Mouse (Mus musculus) kidney, embryonic 15.5 days (tissue): ENCODE measurements at regions not wholly inside any gene's neighbourhood (a gene's known extent, or its start where the extent isn't known, plus 50 kb on each side); places are given as distances from the start of the nearest gene placed in this dataset.

ENCODE experiments used
- ATAC-seq: fragments of 200-750 bp; cut with Nextera tagmentation; replicated peaks from 2 replicates; pipeline ENCODE4 v1.8.0; 2017; ENCODE audit warnings: moderate TSS enrichment; ENCODE audit not compliant: low FRiP score
- H3K27ac ChIP-seq: fragments of 300-500 bp; sonication (generic); 2 replicates; pipeline ENCODE4 v1.5.1; 2015; ENCODE audit warnings: mild to moderate bottlenecking, inconsistent platforms
- H3K27me3 ChIP-seq: fragments of 300-500 bp; sonication (generic); 2 replicates; pipeline ENCODE4 v1.6.1; 2015; ENCODE audit warnings: inconsistent platforms
- H3K36me3 ChIP-seq: fragments of 300-500 bp; sonication (generic); 2 replicates; pipeline ENCODE4 v1.6.1; 2015; ENCODE audit warnings: inconsistent platforms
- H3K4me1 ChIP-seq: fragments of 300-500 bp; sonication (generic); 2 replicates; pipeline ENCODE4 v1.6.1; 2015; ENCODE audit warnings: inconsistent platforms
- H3K4me2 ChIP-seq: fragments of 300-500 bp; sonication (generic); 2 replicates; pipeline ENCODE4 v1.6.1; 2015; ENCODE audit warnings: moderate library complexity, mild to moderate bottlenecking, inconsistent platforms
- H3K4me3 ChIP-seq: fragments of 300-500 bp; sonication (generic); replicated peaks from 2 replicates; pipeline ENCODE4 v1.5.1; 2015; ENCODE audit warnings: mild to moderate bottlenecking, inconsistent platforms
- H3K9ac ChIP-seq: fragments of 300-500 bp; sonication (generic); 2 replicates; pipeline ENCODE4 v1.6.1; 2015; ENCODE audit warnings: mild to moderate bottlenecking, inconsistent platforms
- H3K9me3 ChIP-seq: fragments of 300-500 bp; sonication (generic); replicated peaks from 2 replicates; pipeline ENCODE4 v1.6.1; 2016; ENCODE audit warnings: inconsistent platforms
- WGBS: fragments of 180-500 bp; shearing (Covaris S2); methylation state at CpG from one replicate; pipeline ENCODE4 v1.1.7; 2015; ENCODE audit warnings: mixed read lengths; 5-methylcytosine and 5-hydroxymethylcytosine counted together

GRCm38 (mm10) chr14:48019331-48019730 lies 101.3 kb upstream of the Peli2 start:
- ATAC-seq, result no peak
- 87% methylated on average over 5 of the region's 5 CpGs for WGBS

DNA sequence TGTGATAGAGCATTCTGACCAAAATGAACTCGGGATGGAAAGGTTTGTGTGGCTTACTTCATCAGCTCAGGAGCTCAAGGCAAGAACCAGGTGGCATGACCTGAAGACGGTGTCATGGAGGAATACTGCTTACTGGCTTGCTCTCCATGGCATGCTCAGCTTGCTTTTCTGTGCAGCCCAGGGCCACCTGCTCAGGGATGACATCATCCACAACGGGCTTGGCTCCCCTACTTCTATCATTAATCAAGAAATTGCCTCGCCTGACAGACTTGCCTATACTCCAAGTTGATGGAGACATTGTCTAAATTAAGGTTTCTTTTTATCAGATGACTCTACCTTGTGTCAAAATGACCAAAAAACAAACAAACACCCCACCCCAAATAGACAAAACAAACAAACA lies 98.4 kb upstream of the Peli2 start:
- Histone ChIP-seq H3K9ac (no peak overlapping the region), H3K4me3 (no peak overlapping the region), H3K27me3 (no peaks in the 10 kb centered on the region), H3K4me2 (no peak overlapping the region), H3K9me3 (no peaks in the 10 kb centered on the region; the same call in 1 of the 2 replicates), H3K27ac (no peak overlapping the region), H3K36me3 (no peaks in the 10 kb centered on the region), H3K4me1 (no peaks in the 10 kb centered on the region)
- no peak for ATAC-seq
- WGBS, result 77% methylated on average over 4 of the region's 4 CpGs

More at GRCm38 (mm10) chr14:48019331-48019730, 101.3 kb upstream of the Peli2 start:
- H3K4me2 ChIP-seq, result no peak overlapping the region
- H3K4me3 ChIP-seq, result no peak overlapping the region
- H3K4me1 ChIP-seq, result no peaks in the 10 kb centered on the region
- H3K9me3 ChIP-seq, result no peaks in the 10 kb centered on the region
- H3K27ac ChIP-seq, result no peak overlapping the region
- H3K9ac ChIP-seq, result no peak overlapping the region
- H3K36me3 ChIP-seq, result no peaks in the 10 kb centered on the region
- no peaks in the 10 kb centered on the region for H3K27me3 ChIP-seq

- Histone ChIP-seq H3K4me2 (no peak overlapping the region), H3K27me3 (no peaks in the 10 kb centered on the region), H3K36me3 (no peaks in the 10 kb centered on the region), H3K9me3 (no peaks in the 10 kb centered on the region; the same call in 1 of the 2 replicates), H3K9ac (no peak overlapping the region), H3K27ac (no peak overlapping the region), H3K4me1 (no peaks in the 10 kb centered on the region), H3K4me3 (no peak overlapping the region)
- WGBS, result 63% methylated on average over 8 of the region's 8 CpGs
- ATAC-seq, result no peak
Observed at GRCm38 (mm10) chr14:48024051-48024693, 96.5 kb upstream of the Peli2 start.

DNA sequence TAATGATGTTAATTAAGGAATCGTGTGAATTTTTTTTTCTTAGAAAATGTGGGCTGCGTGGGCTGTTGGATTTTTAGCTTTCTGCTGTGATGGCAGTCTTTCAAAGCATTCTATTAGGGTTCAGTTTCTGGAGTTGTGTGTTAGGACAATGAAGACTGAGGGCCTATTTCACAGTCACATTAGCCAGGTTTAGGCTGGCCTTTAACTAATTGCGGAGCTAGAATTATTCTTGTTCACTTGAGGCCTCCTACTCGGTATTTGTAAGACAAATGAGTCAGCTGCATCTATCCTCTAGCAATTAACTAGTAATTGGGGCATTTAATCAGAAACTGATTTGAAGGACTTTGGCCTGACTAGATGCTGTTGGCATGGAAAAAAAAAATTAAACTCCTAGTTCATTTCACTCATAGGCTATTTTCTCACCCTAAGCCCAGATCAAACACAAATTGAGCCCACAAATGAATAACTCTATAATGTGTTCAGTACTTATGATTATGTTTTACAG lies 81.3 kb upstream of the Peli2 start:
- no peaks in the 10 kb centered on the region; the same call in 1 of the 2 replicates for H3K9me3 ChIP-seq
- H3K4me3 ChIP-seq, result no peak overlapping the region
- no peaks in the 10 kb centered on the region for H3K36me3 ChIP-seq
- H3K27ac ChIP-seq, result no peak overlapping the region
- no peaks in the 10 kb centered on the region for H3K4me1 ChIP-seq
- H3K9ac ChIP-seq, result no peak overlapping the region
- H3K27me3 ChIP-seq, result no peaks in the 10 kb centered on the region
- no peak overlapping the region for H3K4me2 ChIP-seq
- ATAC-seq, result no peak
- 88% methylated on average over 4 of the region's 4 CpGs for WGBS

- no peak overlapping the region for H3K9ac ChIP-seq
- H3K27me3 ChIP-seq, result no peaks in the 10 kb centered on the region
- ATAC-seq, result no peak; the same call in 1 of the 2 replicates
- H3K9me3 ChIP-seq, result no peaks in the 10 kb centered on the region
- 36% methylated on average over 9 of the region's 9 CpGs for WGBS
- H3K4me3 ChIP-seq, result no peak overlapping the region
- no peak overlapping the region for H3K4me2 ChIP-seq
- H3K36me3 ChIP-seq, result no peaks in the 10 kb centered on the region
- no peak overlapping the region for H3K27ac ChIP-seq
- H3K4me1 ChIP-seq, result no peaks in the 10 kb centered on the region
Observed at GRCm38 (mm10) chr14:48046094-48046493, 74.5 kb upstream of the Peli2 start.

DNA sequence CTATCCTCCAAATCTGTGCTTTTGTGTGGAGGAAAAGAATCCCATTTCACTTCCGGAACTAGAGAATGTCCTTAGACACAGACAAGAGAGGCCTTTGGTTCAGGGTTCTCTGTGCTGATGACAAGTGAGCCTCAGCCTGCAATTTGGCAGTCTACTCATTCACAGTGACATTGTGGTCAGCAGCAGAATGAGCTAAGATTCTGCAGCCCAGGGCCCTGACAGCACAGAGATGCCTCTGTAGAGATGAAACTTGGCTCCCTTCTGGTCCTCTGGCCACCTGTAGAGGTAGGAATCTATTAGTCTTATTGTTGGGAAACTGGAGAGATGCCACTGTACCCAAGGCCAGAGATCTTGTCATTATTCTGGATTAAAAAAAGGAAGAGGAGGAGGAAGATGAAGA lies 73.8 kb upstream of the Peli2 start:
- Histone ChIP-seq H3K36me3 (no peaks in the 10 kb centered on the region), H3K4me1 (no peaks in the 10 kb centered on the region), H3K4me2 (no peak overlapping the region), H3K4me3 (no peak overlapping the region), H3K27ac (no peak overlapping the region), H3K27me3 (no peaks in the 10 kb centered on the region), H3K9me3 (no peaks in the 10 kb centered on the region), H3K9ac (no peak overlapping the region)
- 97% methylated on average over 1 of the region's 1 CpGs for WGBS
- no peak for ATAC-seq

DNA sequence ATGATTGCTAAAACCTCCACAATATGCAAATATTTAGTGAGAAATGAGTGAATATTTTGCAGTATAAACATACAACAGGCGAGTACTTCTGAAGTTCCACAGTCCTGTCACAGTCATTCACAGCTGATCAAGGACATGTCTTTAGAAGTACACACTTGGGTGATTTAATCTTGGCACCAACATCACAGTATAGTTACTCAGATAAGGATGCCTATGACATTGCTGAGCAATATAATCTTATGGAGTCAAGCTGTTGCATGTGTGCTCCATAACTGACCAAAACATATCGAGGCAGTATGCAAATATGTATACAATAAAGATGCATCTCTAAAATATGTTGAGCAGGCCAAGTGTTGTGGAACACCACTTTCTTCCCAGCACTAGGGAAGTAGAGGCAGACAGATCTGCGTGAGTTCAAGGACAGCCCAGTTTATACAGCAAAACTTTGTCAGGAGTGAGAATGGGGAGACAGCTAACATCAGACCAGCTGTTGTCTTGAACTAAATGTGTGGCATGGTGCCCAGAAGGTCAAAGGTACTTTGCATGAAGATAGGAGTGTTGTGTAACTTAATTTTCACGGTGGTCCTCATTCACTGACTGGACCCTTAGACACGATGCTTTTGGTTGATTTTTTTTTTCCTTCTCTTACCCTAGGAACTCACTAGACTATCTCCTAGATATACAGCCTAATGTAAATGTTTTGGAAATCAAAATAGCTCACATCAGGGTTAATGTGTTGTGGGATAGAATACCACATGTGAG lies 70.7 kb upstream of the Peli2 start:
- Histone ChIP-seq H3K27me3 (no peaks in the 10 kb centered on the region), H3K9ac (no peak overlapping the region), H3K4me3 (no peak overlapping the region), H3K4me2 (no peak overlapping the region), H3K27ac (no peak overlapping the region), H3K36me3 (no peaks in the 10 kb centered on the region), H3K4me1 (no peaks in the 10 kb centered on the region), H3K9me3 (no peaks in the 10 kb centered on the region)
- 73% methylated on average over 5 of the region's 5 CpGs for WGBS
- ATAC-seq, result no peak

DNA sequence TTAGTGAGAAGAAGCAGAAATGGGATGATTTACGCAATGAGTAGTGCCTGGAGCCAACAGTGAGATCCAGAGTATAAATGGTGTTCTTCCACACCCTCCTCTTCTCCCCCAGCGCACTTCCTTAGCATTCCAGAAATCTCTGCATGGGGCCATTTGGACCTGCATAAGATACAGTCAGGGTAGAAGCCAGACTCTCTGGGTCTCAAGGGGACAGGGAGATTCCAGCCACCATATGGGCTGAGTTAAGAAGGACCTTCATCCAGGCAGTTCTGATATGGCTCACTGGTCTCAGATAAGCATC lies 70.2 kb upstream of the Peli2 start:
- WGBS, result 76% methylated on average over 2 of the region's 2 CpGs

GRCm38 (mm10) chr14:48051971-48052370 lies 68.7 kb upstream of the Peli2 start:
- ATAC-seq, result no peak
- 59% methylated on average over 3 of the region's 3 CpGs for WGBS
- no peak overlapping the region for H3K9ac ChIP-seq
- no peaks in the 10 kb centered on the region for H3K4me1 ChIP-seq
- H3K27ac ChIP-seq, result no peak overlapping the region
- no peak overlapping the region for H3K4me2 ChIP-seq
- H3K36me3 ChIP-seq, result no peaks in the 10 kb centered on the region
- no peaks in the 10 kb centered on the region for H3K9me3 ChIP-seq
- no peaks in the 10 kb centered on the region for H3K27me3 ChIP-seq
- no peak overlapping the region for H3K4me3 ChIP-seq

More for the DNA sequence above, 70.2 kb upstream of the Peli2 start:
- ATAC-seq, result no peak
- no peaks in the 10 kb centered on the region for H3K27me3 ChIP-seq
- no peaks in the 10 kb centered on the region for H3K9me3 ChIP-seq
- H3K4me1 ChIP-seq, result no peaks in the 10 kb centered on the region
- no peak overlapping the region for H3K9ac ChIP-seq
- no peak overlapping the region for H3K4me3 ChIP-seq
- H3K36me3 ChIP-seq, result no peaks in the 10 kb centered on the region
- H3K4me2 ChIP-seq, result no peak overlapping the region
- no peak overlapping the region for H3K27ac ChIP-seq

DNA sequence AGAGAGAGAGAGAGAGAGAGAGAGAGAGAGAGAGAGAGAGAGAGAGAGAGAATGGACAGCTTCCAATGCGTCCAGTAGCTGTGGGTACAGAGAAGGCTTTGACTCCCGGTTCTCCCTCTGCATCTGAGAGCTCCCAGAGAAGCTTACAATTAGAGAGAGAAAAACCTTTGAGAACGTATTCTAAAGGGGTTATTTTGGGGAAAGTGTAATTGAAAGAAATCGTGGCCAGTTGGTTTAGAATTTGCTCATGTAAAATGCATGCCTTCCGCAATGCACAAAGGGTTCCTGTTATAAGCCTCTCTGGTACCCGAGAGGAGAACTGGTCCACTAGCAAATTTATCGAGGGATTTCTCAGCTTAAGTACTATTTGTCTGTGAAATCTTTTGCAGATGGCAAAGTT lies 68.2 kb upstream of the Peli2 start:
- Histone ChIP-seq H3K36me3 (no peaks in the 10 kb centered on the region), H3K4me3 (no peak overlapping the region), H3K9me3 (no peaks in the 10 kb centered on the region), H3K27me3 (no peaks in the 10 kb centered on the region), H3K9ac (no peak overlapping the region), H3K4me1 (no peaks in the 10 kb centered on the region), H3K4me2 (no peak overlapping the region), H3K27ac (no peak overlapping the region)
- WGBS, result 70% methylated on average over 7 of the region's 7 CpGs
- ATAC-seq, result no peak

- WGBS, result 22% methylated on average over 4 of the region's 4 CpGs
- H3K4me1 ChIP-seq, result no peaks in the 10 kb centered on the region
- no peak overlapping the region for H3K27ac ChIP-seq
- 0 out of 2 replicates have a peak, but pooled peaks have one; percentile 15 for ATAC-seq
- H3K9ac ChIP-seq, result no peak overlapping the region
- H3K9me3 ChIP-seq, result no peaks in the 10 kb centered on the region
- H3K27me3 ChIP-seq, result no peaks in the 10 kb centered on the region
- H3K36me3 ChIP-seq, result no peaks in the 10 kb centered on the region
- no peak overlapping the region for H3K4me2 ChIP-seq
- no peak overlapping the region for H3K4me3 ChIP-seq
Observed at GRCm38 (mm10) chr14:48053151-48053550, 67.5 kb upstream of the Peli2 start.

DNA sequence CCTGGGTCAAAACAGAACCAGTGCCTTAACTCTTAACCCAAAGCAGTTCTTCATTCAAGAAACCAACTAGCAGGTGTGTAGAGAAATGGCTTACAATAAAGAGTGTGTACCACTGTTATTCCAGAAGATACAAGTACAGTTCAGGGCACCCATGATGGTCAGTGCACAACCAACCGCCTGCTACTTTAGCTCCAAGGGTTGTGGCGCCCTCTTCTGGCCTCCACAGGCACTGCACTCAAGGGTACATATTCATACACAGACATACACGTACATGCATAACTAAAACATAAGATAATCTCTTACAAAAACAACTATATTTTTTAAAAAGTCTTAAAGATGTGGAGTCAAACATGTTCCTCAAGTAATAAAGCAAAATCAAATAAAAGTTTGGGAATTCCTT lies 65.9 kb upstream of the Peli2 start:
- Histone ChIP-seq H3K4me1 (no peaks in the 10 kb centered on the region), H3K36me3 (no peaks in the 10 kb centered on the region), H3K27me3 (no peaks in the 10 kb centered on the region), H3K4me3 (no peak overlapping the region), H3K9ac (no peak overlapping the region), H3K9me3 (no peaks in the 10 kb centered on the region), H3K4me2 (no peak overlapping the region), H3K27ac (no peak overlapping the region)
- ATAC-seq, result no peak
- 79% methylated on average over 3 of the region's 3 CpGs for WGBS
